Mouse (Mus musculus): ENCODE data around the gene Cacna1i. TPM values are rescaled to one million over a fixed set of nuclear protein-coding genes. Genes with fewer than 3 reads are reported as not detected.

Cacna1i gene
- polyA plus RNA-seq, 1 experiment from 2014 or later: not detected

- Histone ChIP-seq H3K4me3 (no peak overlapping the region; the same call in 1 of the 2 replicates), H3K27me3 (ENCODE audit: insufficient read depth, poor library complexity, severe bottlenecking) (no peaks in the 10 kb centered on the region), H3K27ac (peak overlapping the region; percentile 67; the same call in 1 of the 2 replicates), H3K4me1 (peaks cover 42% of the 10 kb centered on the region), H3K36me3 (peaks cover 44% of the 10 kb centered on the region), H3K9me3 (no peaks in the 10 kb centered on the region)
- DNase-seq (ENCODE audit: low spot score): peak; percentile 91
- 54% methylated on average over 11 of the region's 11 CpGs for WGBS
Measured at GRCm38 (mm10) chr15:80258240-80259170, 28.5 kb upstream of the Cacna1i start.

- H3K27ac ChIP-seq: no peak overlapping the region
- H3K36me3 ChIP-seq: peaks cover 44% of the 10 kb centered on the region
- H3K4me3 ChIP-seq: no peak overlapping the region
- no peaks in the 10 kb centered on the region for H3K27me3 ChIP-seq (ENCODE audit: insufficient read depth, poor library complexity, severe bottlenecking)
- H3K4me1 ChIP-seq: peaks cover 33% of the 10 kb centered on the region
- WGBS: 77% methylated on average over 8 of the region's 8 CpGs
- H3K9me3 ChIP-seq: no peaks in the 10 kb centered on the region
- no peak for DNase-seq (ENCODE audit: low spot score)
Measured at GRCm38 (mm10) chr15:80259406-80260045, 27.5 kb upstream of the Cacna1i start.

- no peak overlapping the region for H3K4me3 ChIP-seq
- peaks cover 32% of the 10 kb centered on the region for H3K4me1 ChIP-seq
- no peaks in the 10 kb centered on the region for H3K9me3 ChIP-seq
- peaks cover 44% of the 10 kb centered on the region for H3K36me3 ChIP-seq
- DNase-seq (ENCODE audit: low spot score): peak; percentile 91
- 15% methylated on average over 3 of the region's 3 CpGs for WGBS
- no peaks in the 10 kb centered on the region for H3K27me3 ChIP-seq (ENCODE audit: insufficient read depth, poor library complexity, severe bottlenecking)
- no peak overlapping the region for H3K27ac ChIP-seq
Measured at GRCm38 (mm10) chr15:80260677-80261076, 26.4 kb upstream of the Cacna1i start.

GRCm38 (mm10) chr15:80261100-80261499, 25.9 kb upstream of the Cacna1i start:
- 82% methylated on average over 7 of the region's 7 CpGs for WGBS
- Histone ChIP-seq H3K4me1 (peaks cover 32% of the 10 kb centered on the region), H3K27ac (no peak overlapping the region), H3K27me3 (ENCODE audit: insufficient read depth, poor library complexity, severe bottlenecking) (no peaks in the 10 kb centered on the region), H3K9me3 (no peaks in the 10 kb centered on the region), H3K4me3 (no peak overlapping the region), H3K36me3 (peaks cover 43% of the 10 kb centered on the region)
- no peak for DNase-seq (ENCODE audit: low spot score)

- H3K27ac ChIP-seq: peak within 1 kb of the TSS; percentile 92
- H3K27me3 ChIP-seq (ENCODE audit: insufficient read depth, poor library complexity, severe bottlenecking): no peaks in the 10 kb centered on the region
- H3K36me3 ChIP-seq: peaks cover 19% of the 10 kb centered on the region
- peaks cover 14% of the 10 kb centered on the region for H3K4me1 ChIP-seq
- H3K9me3 ChIP-seq: no peaks in the 10 kb centered on the region
- DNase-seq (ENCODE audit: low spot score): peak; percentile 97
- H3K4me3 ChIP-seq: peak within 1 kb of the TSS; percentile 99
- 1% methylated on average over 66 of the region's 66 CpGs for WGBS
Measured at GRCm38 (mm10) chr15:80263610-80264575, 23.1 kb upstream of the Cacna1i start, which contains the start of gene Rps19bp1. Rps19bp1 (minus strand) TSS chr15:80264315.

GRCm38 (mm10) chr15:80266281-80266680, 20.8 kb upstream of the Cacna1i start:
- Histone ChIP-seq H3K4me1 (peaks cover 14% of the 10 kb centered on the region), H3K4me3 (no peak overlapping the region), H3K27ac (no peak overlapping the region), H3K27me3 (ENCODE audit: insufficient read depth, poor library complexity, severe bottlenecking) (no peaks in the 10 kb centered on the region), H3K9me3 (peaks cover 7% of the 10 kb centered on the region; the same call in 1 of the 2 replicates), H3K36me3 (no peaks in the 10 kb centered on the region)
- DNase-seq (ENCODE audit: low spot score): peak; percentile 88
- WGBS: 1% methylated on average over 2 of the region's 2 CpGs

- no peak for DNase-seq (ENCODE audit: low spot score)
Measured at GRCm38 (mm10) chr15:80271858-80272396, 15.1 kb upstream of the Cacna1i start.

GRCm38 (mm10) chr15:80277107-80277506, 9.9 kb upstream of the Cacna1i start:
- Histone ChIP-seq H3K4me1 (no peaks in the 10 kb centered on the region), H3K27me3 (ENCODE audit: insufficient read depth, poor library complexity, severe bottlenecking) (peaks cover 63% of the 10 kb centered on the region), H3K9me3 (no peaks in the 10 kb centered on the region), H3K4me3 (no peak overlapping the region), H3K36me3 (no peaks in the 10 kb centered on the region), H3K27ac (no peak overlapping the region)
- DNase-seq (ENCODE audit: low spot score): no peak
- 35% methylated on average over 9 of the region's 9 CpGs for WGBS

More at GRCm38 (mm10) chr15:80271858-80272396, 15.1 kb upstream of the Cacna1i start:
- Histone ChIP-seq H3K4me3 (no peak overlapping the region), H3K27me3 (ENCODE audit: insufficient read depth, poor library complexity, severe bottlenecking) (peaks cover 32% of the 10 kb centered on the region; the same call in 1 of the 2 replicates), H3K9me3 (peaks cover 7% of the 10 kb centered on the region; the same call in 1 of the 2 replicates), H3K27ac (no peak overlapping the region), H3K36me3 (no peaks in the 10 kb centered on the region), H3K4me1 (no peaks in the 10 kb centered on the region)
- WGBS: 75% methylated on average over 3 of the region's 3 CpGs

GRCm38 (mm10) chr15:80277625-80278024, 9.4 kb upstream of the Cacna1i start:
- peaks cover 64% of the 10 kb centered on the region for H3K27me3 ChIP-seq (ENCODE audit: insufficient read depth, poor library complexity, severe bottlenecking)

GRCm38 (mm10) chr15:80278121-80278759, 8.8 kb upstream of the Cacna1i start:
- Histone ChIP-seq H3K4me3 (no peak overlapping the region), H3K27ac (no peak overlapping the region), H3K4me1 (no peaks in the 10 kb centered on the region), H3K9me3 (no peaks in the 10 kb centered on the region), H3K27me3 (ENCODE audit: insufficient read depth, poor library complexity, severe bottlenecking) (peaks cover 70% of the 10 kb centered on the region), H3K36me3 (no peaks in the 10 kb centered on the region)
- 38% methylated on average over 5 of the region's 5 CpGs for WGBS
- DNase-seq (ENCODE audit: low spot score): no peak

More at GRCm38 (mm10) chr15:80277625-80278024, 9.4 kb upstream of the Cacna1i start:
- no peaks in the 10 kb centered on the region for H3K4me1 ChIP-seq
- no peaks in the 10 kb centered on the region for H3K36me3 ChIP-seq
- no peak overlapping the region for H3K27ac ChIP-seq
- 1% methylated on average over 6 of the region's 6 CpGs for WGBS
- peak; percentile 88 for DNase-seq (ENCODE audit: low spot score)
- no peak overlapping the region for H3K4me3 ChIP-seq
- no peaks in the 10 kb centered on the region for H3K9me3 ChIP-seq

GRCm38 (mm10) chr15:80279053-80279452, 8.0 kb upstream of the Cacna1i start:
- Histone ChIP-seq H3K4me1 (no peaks in the 10 kb centered on the region), H3K9me3 (no peaks in the 10 kb centered on the region), H3K4me3 (no peak overlapping the region), H3K27me3 (ENCODE audit: insufficient read depth, poor library complexity, severe bottlenecking) (peaks cover 70% of the 10 kb centered on the region), H3K36me3 (no peaks in the 10 kb centered on the region), H3K27ac (no peak overlapping the region)
- 72% methylated on average over 2 of the region's 2 CpGs for WGBS
- no peak for DNase-seq (ENCODE audit: low spot score)

Measured in heart, embryonic 10.5 days (tissue).